Mouse (Mus musculus) kidney, embryonic 15.5 days (tissue): ENCODE results near the gene Dhps. TPM values are rescaled to one million over a fixed set of nuclear protein-coding genes. Genes with fewer than 3 reads are reported as not detected.

Experiments used
- ATAC-seq: fragments of 200-750 bp; cut with Nextera tagmentation; replicated peaks from 2 replicates; pipeline ENCODE4 v1.8.0; 2017; ENCODE audit warnings: moderate TSS enrichment; ENCODE audit not compliant: low FRiP score
- H3K27ac ChIP-seq: fragments of 300-500 bp; sonication (generic); 2 replicates; pipeline ENCODE4 v1.5.1; 2015; ENCODE audit warnings: mild to moderate bottlenecking, inconsistent platforms
- H3K27me3 ChIP-seq: fragments of 300-500 bp; sonication (generic); 2 replicates; pipeline ENCODE4 v1.6.1; 2015; ENCODE audit warnings: inconsistent platforms
- H3K36me3 ChIP-seq: fragments of 300-500 bp; sonication (generic); 2 replicates; pipeline ENCODE4 v1.6.1; 2015; ENCODE audit warnings: inconsistent platforms
- H3K4me1 ChIP-seq: fragments of 300-500 bp; sonication (generic); 2 replicates; pipeline ENCODE4 v1.6.1; 2015; ENCODE audit warnings: inconsistent platforms
- H3K4me2 ChIP-seq: fragments of 300-500 bp; sonication (generic); 2 replicates; pipeline ENCODE4 v1.6.1; 2015; ENCODE audit warnings: moderate library complexity, mild to moderate bottlenecking, inconsistent platforms
- H3K4me3 ChIP-seq: fragments of 300-500 bp; sonication (generic); replicated peaks from 2 replicates; pipeline ENCODE4 v1.5.1; 2015; ENCODE audit warnings: mild to moderate bottlenecking, inconsistent platforms
- H3K9ac ChIP-seq: fragments of 300-500 bp; sonication (generic); 2 replicates; pipeline ENCODE4 v1.6.1; 2015; ENCODE audit warnings: mild to moderate bottlenecking, inconsistent platforms
- H3K9me3 ChIP-seq: fragments of 300-500 bp; sonication (generic); replicated peaks from 2 replicates; pipeline ENCODE4 v1.6.1; 2016; ENCODE audit warnings: inconsistent platforms
- WGBS: fragments of 180-500 bp; shearing (Covaris S2); methylation state at CpG from one replicate; pipeline ENCODE4 v1.1.7; 2015; ENCODE audit warnings: mixed read lengths; 5-methylcytosine and 5-hydroxymethylcytosine counted together
- polyA plus RNA-seq: library from polyadenylated mRNA; unstranded; fragments of >200 nt; fragmentation: Nextera tagmentation; extraction: Ambion mirVana; gene quantifications from 2 replicates; pipeline ENCODE4 v1.2.1, GENCODE M21; 2015

Gene Dhps
- 68.8 and 72.3 TPM in 2 replicates for polyA plus RNA-seq

- H3K36me3 ChIP-seq = peaks cover 47% of the 10 kb centered on the region
- H3K27me3 ChIP-seq = no peaks in the 10 kb centered on the region
- WGBS = under 1% methylated on average over 68 of the region's 68 CpGs
- H3K4me3 ChIP-seq = peak within 1 kb of the TSS; percentile 89
- peak within 1 kb of the TSS; percentile 87 for H3K9ac ChIP-seq
- H3K4me2 ChIP-seq = peak within 1 kb of the TSS; percentile 78
- H3K9me3 ChIP-seq = no peaks in the 10 kb centered on the region
- H3K4me1 ChIP-seq = peaks cover 21% of the 10 kb centered on the region
- ATAC-seq = peak; percentile 91
- peak within 1 kb of the TSS; percentile 99 for H3K27ac ChIP-seq
Observed at GRCm38 (mm10) chr8:85071514-85072281, at the start of gene Dhps. TSS of gene Dhps (plus strand) at chr8:85071757.

GRCm38 (mm10) chr8:85023846-85024245 is 47.7 kb upstream of the Dhps start:
- H3K27me3 ChIP-seq = no peaks in the 10 kb centered on the region
- H3K4me3 ChIP-seq = peak overlapping the region; percentile 99; the same call in 1 of the 2 replicates
- H3K9me3 ChIP-seq = no peaks in the 10 kb centered on the region
- peaks cover 34% of the 10 kb centered on the region for H3K4me1 ChIP-seq
- no peak overlapping the region for H3K9ac ChIP-seq
- H3K27ac ChIP-seq = no peak overlapping the region
- 89% methylated on average over 3 of the region's 3 CpGs for WGBS
- H3K36me3 ChIP-seq = peaks cover 52% of the 10 kb centered on the region
- no peak for ATAC-seq
- peak overlapping the region; percentile 85 for H3K4me2 ChIP-seq

- peaks cover 51% of the 10 kb centered on the region for H3K36me3 ChIP-seq
- no peaks in the 10 kb centered on the region for H3K27me3 ChIP-seq
- H3K9me3 ChIP-seq = no peaks in the 10 kb centered on the region
- H3K27ac ChIP-seq = peak within 1 kb of the TSS; percentile 93
- H3K4me1 ChIP-seq = peaks cover 39% of the 10 kb centered on the region
- 5% methylated on average over 30 of the region's 30 CpGs for WGBS
- H3K9ac ChIP-seq = peak within 1 kb of the TSS; percentile 83
- ATAC-seq = peak; percentile 92
- peak within 1 kb of the TSS; percentile 99 for H3K4me3 ChIP-seq
- H3K4me2 ChIP-seq = peak within 1 kb of the TSS; percentile 85
Observed at GRCm38 (mm10) chr8:85025098-85025932, 46.2 kb upstream of the Dhps start, which contains the start of gene Asna1. TSS of gene Asna1 (minus strand) at chr8:85025281.

- no peaks in the 10 kb centered on the region for H3K9me3 ChIP-seq
- no peaks in the 10 kb centered on the region for H3K27me3 ChIP-seq
- WGBS = under 1% methylated on average over 75 of the region's 75 CpGs
- peak; percentile 84 for ATAC-seq
- H3K4me1 ChIP-seq = peaks cover 39% of the 10 kb centered on the region
- H3K4me2 ChIP-seq = peak within 1 kb of the TSS; percentile 85
- H3K4me3 ChIP-seq = peak within 1 kb of the TSS; percentile 99
- peak within 1 kb of the TSS; percentile 93 for H3K27ac ChIP-seq
- peak within 1 kb of the TSS; percentile 99 for H3K9ac ChIP-seq
- H3K36me3 ChIP-seq = peaks cover 50% of the 10 kb centered on the region
Observed at GRCm38 (mm10) chr8:85026670-85027515, 44.7 kb upstream of the Dhps start, which contains the start of gene Trir. TSS of gene Trir (plus strand) at chr8:85026823.

- H3K4me2 ChIP-seq = peak overlapping the region; percentile 85
- peak overlapping the region; percentile 99 for H3K4me3 ChIP-seq
- ATAC-seq = no peak
- H3K27me3 ChIP-seq = no peaks in the 10 kb centered on the region
- peak overlapping the region; percentile 93 for H3K27ac ChIP-seq
- H3K9ac ChIP-seq = peak overlapping the region; percentile 99
- H3K36me3 ChIP-seq = peaks cover 50% of the 10 kb centered on the region
- peaks cover 39% of the 10 kb centered on the region for H3K4me1 ChIP-seq
- no peaks in the 10 kb centered on the region for H3K9me3 ChIP-seq
- under 1% methylated on average over 13 of the region's 13 CpGs for WGBS
Observed at GRCm38 (mm10) chr8:85027516-85027855, 44.1 kb upstream of the Dhps start.

GRCm38 (mm10) chr8:85027922-85028321 is 43.6 kb upstream of the Dhps start:
- Histone ChIP-seq H3K27me3 (no peaks in the 10 kb centered on the region), H3K27ac (no peak overlapping the region), H3K9ac (peak overlapping the region; percentile 99), H3K36me3 (peaks cover 51% of the 10 kb centered on the region), H3K9me3 (no peaks in the 10 kb centered on the region), H3K4me2 (peak overlapping the region; percentile 85), H3K4me3 (peak overlapping the region; percentile 99), H3K4me1 (peaks cover 39% of the 10 kb centered on the region)
- WGBS = 16% methylated on average over 2 of the region's 2 CpGs
- ATAC-seq = no peak

GRCm38 (mm10) chr8:85029271-85029670 is 42.3 kb upstream of the Dhps start:
- no peak for ATAC-seq
- H3K9ac ChIP-seq = peak overlapping the region; percentile 99; the same call in 1 of the 2 replicates
- H3K4me2 ChIP-seq = peak overlapping the region; percentile 85

GRCm38 (mm10) chr8:85032622-85033311 is 38.8 kb upstream of the Dhps start:
- Histone ChIP-seq H3K4me2 (no peak overlapping the region), H3K36me3 (peaks cover 49% of the 10 kb centered on the region), H3K27me3 (no peaks in the 10 kb centered on the region), H3K4me1 (peaks cover 31% of the 10 kb centered on the region), H3K4me3 (no peak overlapping the region), H3K9me3 (no peaks in the 10 kb centered on the region), H3K9ac (no peak overlapping the region), H3K27ac (0 out of 2 replicates have a peak overlapping the region, but pooled peaks have one; percentile 32)
- WGBS = 87% methylated on average over 4 of the region's 4 CpGs
- no peak for ATAC-seq

More at GRCm38 (mm10) chr8:85029271-85029670, 42.3 kb upstream of the Dhps start:
- no peaks in the 10 kb centered on the region for H3K27me3 ChIP-seq
- H3K36me3 ChIP-seq = peaks cover 49% of the 10 kb centered on the region
- 90% methylated on average over 14 of the region's 14 CpGs for WGBS
- H3K4me3 ChIP-seq = peak overlapping the region; percentile 99; the same call in 1 of the 2 replicates
- peaks cover 37% of the 10 kb centered on the region for H3K4me1 ChIP-seq
- no peak overlapping the region for H3K27ac ChIP-seq
- no peaks in the 10 kb centered on the region for H3K9me3 ChIP-seq

GRCm38 (mm10) chr8:85033867-85034266 is 37.7 kb upstream of the Dhps start:
- Histone ChIP-seq H3K9me3 (no peaks in the 10 kb centered on the region), H3K4me2 (no peak overlapping the region), H3K4me1 (peaks cover 28% of the 10 kb centered on the region), H3K9ac (no peak overlapping the region), H3K4me3 (no peak overlapping the region), H3K36me3 (peaks cover 49% of the 10 kb centered on the region), H3K27me3 (no peaks in the 10 kb centered on the region), H3K27ac (no peak overlapping the region)
- 52% methylated on average over 1 of the region's 1 CpGs for WGBS
- ATAC-seq = no peak

GRCm38 (mm10) chr8:85034764-85035163 is 36.8 kb upstream of the Dhps start:
- H3K9me3 ChIP-seq = no peaks in the 10 kb centered on the region
- ATAC-seq = no peak
- peaks cover 41% of the 10 kb centered on the region for H3K36me3 ChIP-seq
- peak overlapping the region; percentile 70 for H3K9ac ChIP-seq
- peak overlapping the region; percentile 83 for H3K4me2 ChIP-seq
- H3K27ac ChIP-seq = peak overlapping the region; percentile 100
- under 1% methylated on average over 13 of the region's 13 CpGs for WGBS
- peak overlapping the region; percentile 83 for H3K4me3 ChIP-seq
- peaks cover 29% of the 10 kb centered on the region for H3K4me1 ChIP-seq
- H3K27me3 ChIP-seq = no peaks in the 10 kb centered on the region
